Mouse (Mus musculus): ENCODE data around the gene Sebox. TPM values are rescaled to one million over a fixed set of nuclear protein-coding genes. Genes with fewer than 3 reads are reported as not detected.
A peak's percentile ranks its signal among the peaks of the same experiment; 100 is the strongest.

Sebox gene
- polyA plus RNA-seq, 1 experiment: not detected

GRCm38 (mm10) chr11:78462669-78463068 is 40.6 kb upstream of the Sebox start:
- no peak overlapping the region for H3K4me3 ChIP-seq (ENCODE audit: low read depth, low read length)
- TF ChIP-seq EP300 (IDR thresholded peaks at IDR 0.05; ENCODE audit: insufficient read depth, low read depth, low read length) (no peak), POLR2A (IDR thresholded peaks at IDR 0.05; ENCODE audit: insufficient read depth, low read length) (no peak), CTCF (IDR thresholded peaks at IDR 0.05; ENCODE audit: low read depth, low read length) (no peak)

DNA sequence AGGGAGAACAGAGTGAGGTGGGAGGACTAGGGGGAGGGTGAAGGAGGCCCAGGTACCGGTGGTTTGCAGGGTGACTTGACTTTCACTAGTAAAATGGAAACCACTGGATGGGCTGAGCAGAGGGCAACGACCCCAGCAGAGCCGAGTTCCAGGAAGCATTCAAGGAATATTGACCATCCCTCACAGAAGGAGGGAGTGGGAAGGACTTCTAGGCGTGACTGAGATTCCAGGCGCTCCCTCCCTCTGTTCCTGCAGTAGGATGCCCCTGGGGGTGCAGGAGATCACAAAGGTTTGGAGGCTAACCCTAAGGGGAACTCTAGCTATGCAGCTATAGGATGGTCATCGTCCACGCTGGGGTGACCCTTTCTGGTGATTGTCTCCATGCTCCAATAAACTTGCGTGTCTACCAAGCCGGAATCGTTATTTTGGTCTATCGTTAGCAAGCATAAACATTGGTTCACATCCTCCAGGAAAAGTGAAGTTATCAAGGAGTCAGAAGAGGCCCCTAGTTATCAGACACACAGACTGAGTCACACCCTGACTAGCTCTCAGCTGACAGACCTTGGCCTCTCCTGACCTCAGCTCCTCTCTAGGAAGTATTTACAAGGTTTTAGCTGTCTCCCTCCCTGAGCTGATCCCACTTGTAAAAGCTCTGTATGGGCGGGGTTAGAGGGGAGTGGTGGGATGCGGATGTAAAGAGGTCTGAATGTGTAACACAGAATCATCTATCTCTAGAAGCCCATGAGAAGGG is 39.8 kb upstream of the Sebox start:
- TF ChIP-seq EP300 (IDR thresholded peaks at IDR 0.05; ENCODE audit: insufficient read depth, low read depth, low read length) (no peak), CTCF (IDR thresholded peaks at IDR 0.05; ENCODE audit: low read depth, low read length) (no peak), POLR2A (IDR thresholded peaks at IDR 0.05; ENCODE audit: insufficient read depth, low read length) (no peak)
- no peaks in the 10 kb centered on the region for H3K4me1 ChIP-seq (ENCODE audit: control insufficient read depth, insufficient read depth, low read length)

More at GRCm38 (mm10) chr11:78462669-78463068, 40.6 kb upstream of the Sebox start:
- Histone ChIP-seq H3K36me3 (ENCODE audit: control insufficient read depth, insufficient read depth, low read length, poor library complexity, severe bottlenecking) (no peaks in the 10 kb centered on the region), H3K4me1 (ENCODE audit: control insufficient read depth, insufficient read depth, low read length) (no peaks in the 10 kb centered on the region), H3K27me3 (ENCODE audit: control insufficient read depth, insufficient read depth, low read length, poor library complexity, severe bottlenecking) (no peaks in the 10 kb centered on the region), H3K9me3 (replicated peaks; ENCODE audit: control insufficient read depth, insufficient read depth, low read length, poor library complexity, severe bottlenecking) (no peaks in the 10 kb centered on the region), H3K9ac (ENCODE audit: low read depth, poor library complexity, severe bottlenecking) (no peak overlapping the region), H3K27ac (ENCODE audit: insufficient read depth, low read length) (no peak overlapping the region)

DNA sequence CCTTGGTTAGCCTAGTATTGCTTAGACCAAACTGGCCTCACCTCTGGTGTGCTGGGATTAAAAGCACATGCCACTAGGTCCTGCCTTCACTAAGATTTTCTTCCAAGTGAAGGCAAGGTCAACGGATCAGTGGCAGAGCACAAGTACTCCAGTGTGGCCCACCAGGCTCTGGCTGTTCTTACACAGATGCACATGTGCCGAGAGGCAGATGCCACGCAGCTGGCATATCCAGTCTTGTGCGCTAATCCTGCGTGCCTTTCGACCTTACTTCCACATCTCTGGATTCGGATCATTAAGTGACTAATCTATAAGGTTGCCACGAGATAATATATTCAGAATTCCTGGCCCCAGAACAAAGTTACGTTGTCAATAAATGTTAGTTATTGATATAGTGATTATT is 38.1 kb upstream of the Sebox start:
- H3K27me3 ChIP-seq (ENCODE audit: control insufficient read depth, insufficient read depth, low read length, poor library complexity, severe bottlenecking): no peaks in the 10 kb centered on the region
- H3K4me1 ChIP-seq (ENCODE audit: control insufficient read depth, insufficient read depth, low read length): no peaks in the 10 kb centered on the region
- peak overlapping the region; percentile 86; the same call in 1 of the 2 replicates for H3K4me3 ChIP-seq (ENCODE audit: low read depth, low read length)
- no peaks in the 10 kb centered on the region for H3K36me3 ChIP-seq (ENCODE audit: control insufficient read depth, insufficient read depth, low read length, poor library complexity, severe bottlenecking)
- peak overlapping the region; percentile 81; the same call in 1 of the 2 replicates for H3K9ac ChIP-seq (ENCODE audit: low read depth, poor library complexity, severe bottlenecking)
- no peak for TF ChIP-seq EP300 (IDR thresholded peaks at IDR 0.05; ENCODE audit: insufficient read depth, low read depth, low read length)
- TF ChIP-seq POLR2A (IDR thresholded peaks at IDR 0.05; ENCODE audit: insufficient read depth, low read length): no peak
- no peak for TF ChIP-seq CTCF (IDR thresholded peaks at IDR 0.05; ENCODE audit: low read depth, low read length)
- H3K9me3 ChIP-seq (replicated peaks; ENCODE audit: control insufficient read depth, insufficient read depth, low read length, poor library complexity, severe bottlenecking): no peaks in the 10 kb centered on the region
- H3K27ac ChIP-seq (ENCODE audit: insufficient read depth, low read length): no peak overlapping the region

More for the DNA sequence above, 39.8 kb upstream of the Sebox start:
- H3K9me3 ChIP-seq (replicated peaks; ENCODE audit: control insufficient read depth, insufficient read depth, low read length, poor library complexity, severe bottlenecking): no peaks in the 10 kb centered on the region
- H3K27ac ChIP-seq (ENCODE audit: insufficient read depth, low read length): peak overlapping the region; percentile 14; the same call in 1 of the 2 replicates
- H3K9ac ChIP-seq (ENCODE audit: low read depth, poor library complexity, severe bottlenecking): no peak overlapping the region
- no peaks in the 10 kb centered on the region for H3K36me3 ChIP-seq (ENCODE audit: control insufficient read depth, insufficient read depth, low read length, poor library complexity, severe bottlenecking)
- no peaks in the 10 kb centered on the region for H3K27me3 ChIP-seq (ENCODE audit: control insufficient read depth, insufficient read depth, low read length, poor library complexity, severe bottlenecking)
- no peak overlapping the region for H3K4me3 ChIP-seq (ENCODE audit: low read depth, low read length)

DNA sequence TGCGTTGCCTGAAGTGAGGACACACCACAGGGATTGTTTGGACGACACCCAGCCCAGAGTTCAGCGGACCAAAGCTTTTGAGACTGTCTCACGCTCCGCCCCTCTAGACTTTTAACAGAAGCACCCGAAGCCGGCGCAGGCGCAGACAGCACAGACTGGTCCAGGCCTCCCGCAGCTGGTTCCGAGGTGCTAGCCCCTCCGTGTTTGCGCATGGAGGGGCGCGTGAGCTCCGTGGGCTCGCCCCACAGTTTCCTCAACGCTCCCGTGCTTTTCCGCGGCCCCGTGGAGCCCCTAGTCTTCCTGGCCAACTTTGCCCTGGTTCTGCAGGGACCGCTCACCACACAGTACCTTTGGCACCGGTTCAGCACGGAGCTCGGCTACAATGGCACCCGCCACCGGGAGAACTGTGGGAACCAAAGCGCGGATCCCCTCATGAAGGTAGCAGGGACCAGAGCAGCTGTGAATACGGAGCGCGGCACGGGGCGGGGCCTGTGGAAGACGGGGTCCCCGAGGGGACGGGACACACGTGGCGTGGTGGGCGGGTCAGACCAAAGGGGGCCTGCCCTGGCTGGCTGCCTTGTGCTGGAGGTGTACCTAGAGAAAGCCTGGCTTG is 37.6 kb upstream of the Sebox start, which contains the start of gene Slc46a1:
Gene Slc46a1 (plus strand): TSS at position 130 of the 613 bp plus-strand sequence.
- no peaks in the 10 kb centered on the region for H3K9me3 ChIP-seq (replicated peaks; ENCODE audit: control insufficient read depth, insufficient read depth, low read length, poor library complexity, severe bottlenecking)
- no peaks in the 10 kb centered on the region for H3K4me1 ChIP-seq (ENCODE audit: control insufficient read depth, insufficient read depth, low read length)
- no peaks in the 10 kb centered on the region for H3K36me3 ChIP-seq (ENCODE audit: control insufficient read depth, insufficient read depth, low read length, poor library complexity, severe bottlenecking)
- H3K27me3 ChIP-seq (ENCODE audit: control insufficient read depth, insufficient read depth, low read length, poor library complexity, severe bottlenecking): no peaks in the 10 kb centered on the region
- TF ChIP-seq POLR2A (IDR thresholded peaks at IDR 0.05; ENCODE audit: insufficient read depth, low read length) (no peak), EP300 (IDR thresholded peaks at IDR 0.05; ENCODE audit: insufficient read depth, low read depth, low read length) (no peak), CTCF (IDR thresholded peaks at IDR 0.05; ENCODE audit: low read depth, low read length) (no peak)
- H3K27ac ChIP-seq (ENCODE audit: insufficient read depth, low read length): peak within 1 kb of the TSS; percentile 11
- H3K4me3 ChIP-seq (ENCODE audit: low read depth, low read length): peak within 1 kb of the TSS; percentile 86
- peak within 1 kb of the TSS; percentile 81 for H3K9ac ChIP-seq (ENCODE audit: low read depth, poor library complexity, severe bottlenecking)

DNA sequence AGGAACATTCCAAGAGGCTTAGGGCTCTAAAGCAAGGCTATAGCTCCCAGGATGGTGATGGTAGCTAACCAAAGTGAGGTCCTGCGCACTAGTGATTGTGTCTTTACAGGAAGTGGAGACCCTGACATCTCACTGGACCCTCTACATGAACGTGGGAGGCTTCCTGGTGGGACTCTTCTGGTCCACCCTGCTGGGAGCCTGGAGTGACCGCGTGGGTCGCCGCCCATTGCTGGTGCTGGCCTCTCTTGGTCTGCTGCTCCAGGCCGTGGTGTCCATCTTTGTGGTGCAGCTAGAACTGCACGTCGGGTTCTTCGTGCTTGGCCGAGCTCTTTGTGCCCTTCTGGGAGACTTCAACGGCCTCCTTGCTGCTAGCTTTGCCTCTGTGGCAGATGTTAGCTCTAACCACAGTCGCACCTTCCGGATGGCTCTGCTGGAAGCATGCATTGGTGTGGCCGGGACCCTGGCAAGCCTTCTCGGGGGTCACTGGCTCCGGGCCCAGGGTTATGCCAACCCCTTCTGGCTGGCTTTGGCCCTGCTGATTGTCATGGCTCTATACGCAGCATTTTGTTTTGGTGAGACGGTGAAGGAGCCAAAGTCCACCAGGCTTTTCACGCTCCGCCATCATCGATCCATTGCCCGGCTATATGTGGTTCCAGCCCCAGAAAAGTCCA is 36.9 kb upstream of the Sebox start:
- no peaks in the 10 kb centered on the region for H3K4me1 ChIP-seq (ENCODE audit: control insufficient read depth, insufficient read depth, low read length)
- TF ChIP-seq CTCF (IDR thresholded peaks at IDR 0.05; ENCODE audit: low read depth, low read length): no peak
- no peak for TF ChIP-seq POLR2A (IDR thresholded peaks at IDR 0.05; ENCODE audit: insufficient read depth, low read length)
- no peak for TF ChIP-seq EP300 (IDR thresholded peaks at IDR 0.05; ENCODE audit: insufficient read depth, low read depth, low read length)
- H3K36me3 ChIP-seq (ENCODE audit: control insufficient read depth, insufficient read depth, low read length, poor library complexity, severe bottlenecking): no peaks in the 10 kb centered on the region
- no peak overlapping the region for H3K27ac ChIP-seq (ENCODE audit: insufficient read depth, low read length)
- H3K9ac ChIP-seq (ENCODE audit: low read depth, poor library complexity, severe bottlenecking): peak overlapping the region; percentile 81
- H3K4me3 ChIP-seq (ENCODE audit: low read depth, low read length): peak overlapping the region; percentile 86
- no peaks in the 10 kb centered on the region for H3K27me3 ChIP-seq (ENCODE audit: control insufficient read depth, insufficient read depth, low read length, poor library complexity, severe bottlenecking)
- no peaks in the 10 kb centered on the region for H3K9me3 ChIP-seq (replicated peaks; ENCODE audit: control insufficient read depth, insufficient read depth, low read length, poor library complexity, severe bottlenecking)
